Mouse (Mus musculus) right cerebral cortex, adult 18-20 months (tissue): ENCODE data around the gene Gtf2ird1.
"Not testable (repeated sequence)": the region's sequence is repeated elsewhere in the genome, so short reads cannot be mapped to it uniquely, and the experiment has no call there.

ENCODE experiments used
- DNase-seq: peaks from one replicate; pipeline ENCODE4 v3.0.0; 2022; ENCODE audit warnings: mixed read lengths

Gtf2ird1 gene

GRCm38 (mm10) chr5:134401841-134402240, 54.7 kb downstream of the Gtf2ird1 start:
- peak; percentile 81 for DNase-seq

- no peak for DNase-seq
These were observed 58.9 kb downstream of the Gtf2ird1 start for GRCm38 (mm10) chr5:134397434-134398163.

- DNase-seq = no peak
These were observed 60.0 kb downstream of the Gtf2ird1 start for GRCm38 (mm10) chr5:134396519-134396918.

- DNase-seq = no peak
These were observed 61.9 kb downstream of the Gtf2ird1 start for GRCm38 (mm10) chr5:134394624-134395023.

GRCm38 (mm10) chr5:134393624-134394023, 62.9 kb downstream of the Gtf2ird1 start:
- no peak for DNase-seq

GRCm38 (mm10) chr5:134385106-134385505, 71.4 kb downstream of the Gtf2ird1 start:
- DNase-seq = peak; percentile 25

- DNase-seq = no peak
These were observed 81.3 kb downstream of the Gtf2ird1 start for GRCm38 (mm10) chr5:134375256-134375655.

- no peak for DNase-seq
These were observed 82.0 kb downstream of the Gtf2ird1 start for GRCm38 (mm10) chr5:134374546-134374945.

- DNase-seq = peak; percentile 59
These were observed 82.5 kb downstream of the Gtf2ird1 start for GRCm38 (mm10) chr5:134373912-134374488.

GRCm38 (mm10) chr5:134372926-134373658, 83.4 kb downstream of the Gtf2ird1 start:
- no peak for DNase-seq

GRCm38 (mm10) chr5:134371511-134372289, 84.8 kb downstream of the Gtf2ird1 start:
- DNase-seq = no peak

- no peak for DNase-seq
These were observed 85.7 kb downstream of the Gtf2ird1 start for GRCm38 (mm10) chr5:134370831-134371230.

- DNase-seq = no peak
These were observed 97.4 kb downstream of the Gtf2ird1 start for GRCm38 (mm10) chr5:134359101-134359500.

- DNase-seq = not testable (repeated sequence)
These were observed 101.1 kb downstream of the Gtf2ird1 start for GRCm38 (mm10) chr5:134355372-134355771.

GRCm38 (mm10) chr5:134353117-134353516, 103.4 kb downstream of the Gtf2ird1 start:
- DNase-seq = no peak

GRCm38 (mm10) chr5:134352527-134353001, 104.0 kb downstream of the Gtf2ird1 start:
- no peak for DNase-seq

GRCm38 (mm10) chr5:134350660-134351059, 105.9 kb downstream of the Gtf2ird1 start:
- DNase-seq = peak; percentile 61

GRCm38 (mm10) chr5:134347066-134347465, 109.5 kb downstream of the Gtf2ird1 start:
- no peak for DNase-seq

GRCm38 (mm10) chr5:134345449-134345848, 111.1 kb downstream of the Gtf2ird1 start:
- DNase-seq = no peak

- no peak for DNase-seq
These were observed 112.4 kb downstream of the Gtf2ird1 start for GRCm38 (mm10) chr5:134344076-134344475.

GRCm38 (mm10) chr5:134343530-134343929, 113.0 kb downstream of the Gtf2ird1 start:
- DNase-seq = not testable (repeated sequence)

GRCm38 (mm10) chr5:134342503-134343205, 113.9 kb downstream of the Gtf2ird1 start:
- no peak for DNase-seq
